Mouse (Mus musculus): ENCODE data around the gene Agbl4.

GRCm38 (mm10) chr4:111645831-111646166 is 1248.3 kb downstream of the Agbl4 start:
- TF ChIP-seq TCF12 (IDR thresholded peaks at IDR 0.05; ENCODE audit: insufficient read depth, poor library complexity, severe bottlenecking) (no peak), E2F4 (IDR thresholded peaks at IDR 0.05; ENCODE audit: insufficient read depth) (no peak), POLR2A (IDR thresholded peaks at IDR 0.05; ENCODE audit: insufficient read length, low read depth) (no peak), CEBPB (IDR thresholded peaks at IDR 0.05; ENCODE audit: insufficient read depth, poor library complexity, severe bottlenecking) (no peak), POLR2AphosphoS2 (IDR thresholded peaks at IDR 0.05; ENCODE audit: insufficient read length, low read depth) (no peak), REST (IDR thresholded peaks at IDR 0.05; ENCODE audit: insufficient read depth, insufficient read length) (no peak), MYOD1 (IDR thresholded peaks at IDR 0.05; ENCODE audit: control insufficient read depth in 1 of 3, insufficient read length in 2 of 3, low read depth in 2 of 3) (no peak)
